Mouse (Mus musculus) heart, postnatal 0 days (tissue): ENCODE results near the gene Slc8b1.

Experiments
- CTCF ChIP-seq: IDR thresholded peaks from 2 replicates; pipeline ENCODE4 v1.5.1; 2016; ENCODE audit warnings: antibody characterized with exemption, control low read depth, low read depth
- EP300 ChIP-seq: IDR thresholded peaks from 2 replicates; pipeline ENCODE4 v1.6.1; 2016; ENCODE audit warnings: antibody characterized with exemption, low read depth

- no peak for TF ChIP-seq CTCF
- TF ChIP-seq EP300 = no peak
Observed at GRCm38 (mm10) chr5:120471538-120471937, 39.4 kb upstream of the Slc8b1 start.
